Mouse (Mus musculus): ENCODE measurements around the gene Itch. TPM values are rescaled to one million over a fixed set of nuclear protein-coding genes. Genes with fewer than 3 reads are reported as not detected.

Gene Itch
- total RNA-seq, 2 experiments from 2014 or later = 36.5 to 38.0 TPM

Other genes starting within 250 kb of the Itch start
- 10 to 100 TPM; 84.1 to 86.4 TPM for gene Eif2s2, start 240.6 kb upstream of the Itch start, total RNA-seq (2021)
- gene Gm14226, start 115.2 kb upstream of the Itch start, total RNA-seq (2021) = under 1 TPM; 0.16 to 0.21 TPM
- 10 to 100 TPM; 19.7 to 22.6 TPM for gene Ahcy, start 59.0 kb upstream of the Itch start, total RNA-seq (2021)
- gene Dynlrb1, start 103.0 kb downstream of the Itch start, total RNA-seq (2021) = 100 to 1,000 TPM; 211 to 218 TPM
- 100 to 1,000 TPM; 410 to 462 TPM for gene Map1lc3a, start 142.8 kb downstream of the Itch start, total RNA-seq (2021)
- gene Pigu, start 223.9 kb downstream of the Itch start, total RNA-seq (2021) = 10 to 100 TPM; 39.4 to 42.7 TPM
- gene Trp53inp2, start 247.6 kb downstream of the Itch start, total RNA-seq (2021) = 100 to 1,000 TPM; 491 to 511 TPM

All from heart, postnatal 4 days (tissue).